Mouse (Mus musculus) forebrain, embryonic 14.5 days (tissue): ENCODE results near the gene Slc7a8. TPM values are rescaled to one million over a fixed set of nuclear protein-coding genes. Genes with fewer than 3 reads are reported as not detected.

Source experiments
- ATAC-seq: fragments of 200-750 bp; cut with Nextera tagmentation; 2 replicates; pipeline ENCODE4 v1.8.0; 2017; ENCODE audit warnings: mild to moderate bottlenecking, moderate library complexity
- DNase-seq: peaks from one replicate; pipeline ENCODE4 v3.0.0-alpha.2; 2015; ENCODE audit warnings: low spot score
- H3K27ac ChIP-seq: fragments of 300-500 bp; sonication (generic); 2 replicates; pipeline ENCODE4 v1.5.1; 2014; ENCODE audit warnings: low read depth, mild to moderate bottlenecking, control low read depth, low read length, moderate library complexity
- H3K27me3 ChIP-seq: fragments of 300-500 bp; sonication (generic); replicated peaks from 2 replicates; pipeline ENCODE4 v1.6.1; 2014; ENCODE audit warnings: low read length, control low read depth, mixed read lengths; ENCODE audit not compliant: control insufficient read depth, insufficient read depth
- H3K36me3 ChIP-seq: fragments of 300-500 bp; sonication (generic); 2 replicates; pipeline ENCODE4 v1.6.1; 2014; ENCODE audit warnings: low read length, control low read depth; ENCODE audit not compliant: control insufficient read depth, insufficient read depth
- H3K4me1 ChIP-seq: fragments of 300-500 bp; sonication (generic); 2 replicates; pipeline ENCODE4 v1.6.1; 2014; ENCODE audit warnings: antibody characterized with exemption, low read length, control low read depth; ENCODE audit not compliant: control insufficient read depth, insufficient read depth
- H3K4me2 ChIP-seq: fragments of 300-500 bp; sonication (generic); 2 replicates; pipeline ENCODE4 v1.6.1; 2014; ENCODE audit warnings: mild to moderate bottlenecking, control low read depth, low read length
- H3K4me3 ChIP-seq: fragments of 300-500 bp; sonication (generic); 2 replicates; pipeline ENCODE4 v1.5.1; 2014; ENCODE audit warnings: low read depth, low read length, control low read depth
- H3K9ac ChIP-seq: fragments of 300-500 bp; sonication (generic); 2 replicates; pipeline ENCODE4 v1.6.1; 2014; ENCODE audit warnings: mild to moderate bottlenecking, low read length, control low read depth, moderate library complexity
- H3K9me3 ChIP-seq: fragments of 300-500 bp; sonication (generic); replicated peaks from 2 replicates; pipeline ENCODE4 v1.6.1; 2016; ENCODE audit warnings: low read length, control low read depth, mixed read lengths; ENCODE audit not compliant: control insufficient read depth
- WGBS: fragments of 180-500 bp; shearing (Covaris S2); extraction: QIAGEN DNeasy Blood & Tissue Kit; methylation state at CpG from one replicate; pipeline ENCODE4 v1.1.7; 2014; 5-methylcytosine and 5-hydroxymethylcytosine counted together
- polyA plus RNA-seq: library from polyadenylated mRNA; unstranded; fragments of >200 nt; fragmentation: Nextera tagmentation; extraction: Ambion mirVana; gene quantifications from 2 replicates; pipeline ENCODE4 v1.2.1, GENCODE M21; 2014

The Slc7a8 gene
- polyA plus RNA-seq, 1 experiment from 2014 or later: 6.9 TPM

- Histone ChIP-seq H3K9ac (peak within 1 kb of the TSS; percentile 91), H3K27ac (peak within 1 kb of the TSS; percentile 89), H3K4me1 (peaks cover 17% of the 10 kb centered on the region), H3K9me3 (no peaks in the 10 kb centered on the region), H3K4me3 (peak within 1 kb of the TSS; percentile 78), H3K27me3 (no peaks in the 10 kb centered on the region), H3K36me3 (peaks cover 41% of the 10 kb centered on the region), H3K4me2 (peak within 1 kb of the TSS; percentile 80)
- ATAC-seq: peak; percentile 98
- WGBS: under 1% methylated on average over 44 of the region's 44 CpGs
- peak; percentile 100 for DNase-seq
These were observed 95.1 kb downstream of the Slc7a8 start, which contains the start of gene Acin1 for GRCm38 (mm10) chr14:54686522-54687143. TSS of gene Acin1 (minus strand) at chr14:54686931.

GRCm38 (mm10) chr14:54686063-54686521 lies 95.7 kb downstream of the Slc7a8 start, which contains the start of gene 1700123O20Rik:
TSS of gene 1700123O20Rik (plus strand) at chr14:54686216.
- Histone ChIP-seq H3K4me2 (peak within 1 kb of the TSS; percentile 80), H3K9ac (peak within 1 kb of the TSS; percentile 91), H3K4me1 (peaks cover 17% of the 10 kb centered on the region), H3K4me3 (peak within 1 kb of the TSS; percentile 78), H3K36me3 (peaks cover 41% of the 10 kb centered on the region), H3K9me3 (no peaks in the 10 kb centered on the region), H3K27ac (peak within 1 kb of the TSS; percentile 89), H3K27me3 (no peaks in the 10 kb centered on the region)
- peak; percentile 77 for ATAC-seq
- WGBS: under 1% methylated on average over 33 of the region's 41 CpGs
- peak; percentile 94 for DNase-seq

- no peaks in the 10 kb centered on the region for H3K9me3 ChIP-seq
- H3K4me3 ChIP-seq: peak overlapping the region; percentile 78
- peaks cover 35% of the 10 kb centered on the region for H3K36me3 ChIP-seq
- peaks cover 17% of the 10 kb centered on the region for H3K4me1 ChIP-seq
- DNase-seq (no peak), ATAC-seq (no peak)
- H3K4me2 ChIP-seq: peak overlapping the region; percentile 80
- 0 out of 2 replicates have a peak overlapping the region, but pooled peaks have one; percentile 41 for H3K27ac ChIP-seq
- H3K9ac ChIP-seq: peak overlapping the region; percentile 91
- no peaks in the 10 kb centered on the region for H3K27me3 ChIP-seq
- 15% methylated on average over 8 of the region's 8 CpGs for WGBS
These were observed 96.3 kb downstream of the Slc7a8 start for GRCm38 (mm10) chr14:54685471-54685870.

- H3K27ac ChIP-seq: no peak overlapping the region
- DNase-seq (no peak), ATAC-seq (no peak)
- H3K36me3 ChIP-seq: peaks cover 41% of the 10 kb centered on the region
- no peak overlapping the region for H3K9ac ChIP-seq
- no peaks in the 10 kb centered on the region for H3K9me3 ChIP-seq
- peaks cover 8% of the 10 kb centered on the region for H3K4me1 ChIP-seq
- H3K4me2 ChIP-seq: no peak overlapping the region
- no peaks in the 10 kb centered on the region for H3K27me3 ChIP-seq
- H3K4me3 ChIP-seq: no peak overlapping the region
- 87% methylated on average over 3 of the region's 3 CpGs for WGBS
These were observed 99.3 kb downstream of the Slc7a8 start for GRCm38 (mm10) chr14:54682396-54682795.

- H3K27ac ChIP-seq: no peak overlapping the region
- H3K4me1 ChIP-seq: no peaks in the 10 kb centered on the region
- no peak overlapping the region for H3K9ac ChIP-seq
- DNase-seq (no peak), ATAC-seq (no peak)
- no peak overlapping the region for H3K4me3 ChIP-seq
- H3K4me2 ChIP-seq: no peak overlapping the region
- 89% methylated on average over 16 of the region's 16 CpGs for WGBS
- H3K36me3 ChIP-seq: peaks cover 70% of the 10 kb centered on the region
- H3K27me3 ChIP-seq: no peaks in the 10 kb centered on the region
- no peaks in the 10 kb centered on the region for H3K9me3 ChIP-seq
These were observed 103.0 kb downstream of the Slc7a8 start for GRCm38 (mm10) chr14:54678657-54679304.

- DNase-seq (no peak), ATAC-seq (no peak)
- Histone ChIP-seq H3K27ac (no peak overlapping the region), H3K4me2 (no peak overlapping the region), H3K4me1 (no peaks in the 10 kb centered on the region), H3K36me3 (peaks cover 75% of the 10 kb centered on the region), H3K9me3 (no peaks in the 10 kb centered on the region), H3K27me3 (no peaks in the 10 kb centered on the region), H3K9ac (no peak overlapping the region), H3K4me3 (no peak overlapping the region)
- WGBS: 89% methylated on average over 5 of the region's 5 CpGs
These were observed 105.5 kb downstream of the Slc7a8 start for GRCm38 (mm10) chr14:54676290-54676689.

GRCm38 (mm10) chr14:54674317-54674716 lies 107.4 kb downstream of the Slc7a8 start:
- DNase-seq (no peak), ATAC-seq (no peak)
- Histone ChIP-seq H3K36me3 (peaks cover 80% of the 10 kb centered on the region), H3K9me3 (no peaks in the 10 kb centered on the region), H3K4me3 (no peak overlapping the region), H3K27ac (no peak overlapping the region), H3K27me3 (no peaks in the 10 kb centered on the region), H3K9ac (no peak overlapping the region), H3K4me2 (no peak overlapping the region), H3K4me1 (no peaks in the 10 kb centered on the region)
- 83% methylated on average over 2 of the region's 2 CpGs for WGBS
